Mouse (Mus musculus) forebrain, embryonic 13.5 days (tissue): ENCODE measurements around the gene C2cd4a. TPM values are rescaled to one million over a fixed set of nuclear protein-coding genes. Genes with fewer than 3 reads are reported as not detected.

Source experiments
- ATAC-seq: fragments of 200-750 bp; cut with Nextera tagmentation; 2 replicates; pipeline ENCODE4 v1.8.0; 2017
- H3K27ac ChIP-seq: fragments of 300-500 bp; sonication (generic); 2 replicates; pipeline ENCODE4 v1.5.1; 2015; ENCODE audit warnings: inconsistent platforms, mild to moderate bottlenecking, moderate library complexity
- H3K27me3 ChIP-seq: fragments of 300-500 bp; sonication (generic); 2 replicates; pipeline ENCODE4 v1.6.1; 2015; ENCODE audit warnings: mild to moderate bottlenecking, inconsistent platforms
- H3K36me3 ChIP-seq: fragments of 300-500 bp; sonication (generic); 2 replicates; pipeline ENCODE4 v1.6.1; 2015; ENCODE audit warnings: mild to moderate bottlenecking, inconsistent platforms; ENCODE audit not compliant: poor library complexity, severe bottlenecking
- H3K4me1 ChIP-seq: fragments of 300-500 bp; sonication (generic); 2 replicates; pipeline ENCODE4 v1.6.1; 2015; ENCODE audit warnings: inconsistent platforms
- H3K4me2 ChIP-seq: fragments of 300-500 bp; sonication (generic); 2 replicates; pipeline ENCODE4 v1.6.1; 2015; ENCODE audit warnings: inconsistent platforms, mild to moderate bottlenecking, moderate library complexity
- H3K4me3 ChIP-seq: fragments of 300-500 bp; sonication (generic); 2 replicates; pipeline ENCODE4 v1.5.1; 2015; ENCODE audit warnings: mild to moderate bottlenecking, inconsistent platforms
- H3K9ac ChIP-seq: fragments of 300-500 bp; sonication (generic); 2 replicates; pipeline ENCODE4 v1.6.1; 2015; ENCODE audit warnings: mild to moderate bottlenecking, inconsistent platforms
- H3K9me3 ChIP-seq: fragments of 300-500 bp; sonication (generic); replicated peaks from 2 replicates; pipeline ENCODE4 v1.6.1; 2016; ENCODE audit warnings: inconsistent platforms
- WGBS: fragments of 180-500 bp; shearing (Covaris S2); methylation state at CpG from one replicate; pipeline ENCODE4 v1.1.7; 2015; 5-methylcytosine and 5-hydroxymethylcytosine counted together
- polyA plus RNA-seq: library from polyadenylated mRNA; unstranded; fragments of >200 nt; fragmentation: Nextera tagmentation; extraction: Ambion mirVana; gene quantifications from 2 replicates; pipeline ENCODE4 v1.2.1, GENCODE M21; 2015

C2cd4a gene
- polyA plus RNA-seq, 1 experiment from 2014 or later: not detected

GRCm38 (mm10) chr9:67851150-67851549, 19.0 kb upstream of the C2cd4a start:
- no peak for ATAC-seq
- 76% methylated on average over 4 of the region's 4 CpGs for WGBS
- no peaks in the 10 kb centered on the region for H3K9me3 ChIP-seq
- H3K27ac ChIP-seq: no peak overlapping the region
- H3K9ac ChIP-seq: no peak overlapping the region
- H3K4me2 ChIP-seq: no peak overlapping the region
- peaks cover 11% of the 10 kb centered on the region for H3K36me3 ChIP-seq
- no peaks in the 10 kb centered on the region for H3K4me1 ChIP-seq
- no peaks in the 10 kb centered on the region for H3K27me3 ChIP-seq
- H3K4me3 ChIP-seq: no peak overlapping the region

- no peaks in the 10 kb centered on the region for H3K9me3 ChIP-seq
- ATAC-seq: no peak
- WGBS: 94% methylated on average over 3 of the region's 3 CpGs
- peaks cover 6% of the 10 kb centered on the region for H3K36me3 ChIP-seq
- no peak overlapping the region for H3K9ac ChIP-seq
- no peaks in the 10 kb centered on the region for H3K4me1 ChIP-seq
- H3K4me3 ChIP-seq: no peak overlapping the region
- no peak overlapping the region for H3K4me2 ChIP-seq
- no peaks in the 10 kb centered on the region for H3K27me3 ChIP-seq
- no peak overlapping the region for H3K27ac ChIP-seq
These were observed 17.7 kb upstream of the C2cd4a start for GRCm38 (mm10) chr9:67849846-67850245.

GRCm38 (mm10) chr9:67849397-67849796, 17.3 kb upstream of the C2cd4a start:
- no peak for ATAC-seq
- peaks cover 4% of the 10 kb centered on the region; the same call in 1 of the 2 replicates for H3K36me3 ChIP-seq
- H3K27ac ChIP-seq: no peak overlapping the region
- no peaks in the 10 kb centered on the region for H3K4me1 ChIP-seq
- no peak overlapping the region for H3K4me3 ChIP-seq
- WGBS: 84% methylated on average over 12 of the region's 12 CpGs
- H3K9ac ChIP-seq: no peak overlapping the region
- H3K9me3 ChIP-seq: no peaks in the 10 kb centered on the region
- no peaks in the 10 kb centered on the region for H3K27me3 ChIP-seq
- H3K4me2 ChIP-seq: no peak overlapping the region

DNA sequence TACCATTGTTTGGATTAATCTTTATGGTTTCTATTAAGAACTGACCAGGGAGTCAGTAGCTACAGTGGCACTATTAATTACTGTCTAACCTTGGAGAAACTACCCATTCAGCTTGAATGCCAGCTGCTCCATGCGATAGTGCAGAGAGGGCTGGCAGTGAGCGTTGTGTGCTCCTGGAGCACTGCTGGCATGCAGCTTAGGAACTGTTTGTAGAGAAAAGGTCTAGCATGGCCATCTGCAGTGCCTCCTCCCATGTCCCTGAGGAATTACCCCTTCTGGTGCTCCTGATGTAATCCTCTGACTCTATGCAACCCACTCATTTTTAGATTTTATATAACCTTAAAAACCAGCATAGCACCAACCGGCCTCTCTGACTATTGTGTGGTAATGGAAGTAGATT, 15.5 kb upstream of the C2cd4a start:
- H3K9ac ChIP-seq: no peak overlapping the region
- no peaks in the 10 kb centered on the region for H3K9me3 ChIP-seq
- no peaks in the 10 kb centered on the region for H3K36me3 ChIP-seq
- ATAC-seq: no peak
- no peak overlapping the region for H3K27ac ChIP-seq
- 79% methylated on average over 3 of the region's 3 CpGs for WGBS
- H3K4me1 ChIP-seq: no peaks in the 10 kb centered on the region
- no peak overlapping the region for H3K4me3 ChIP-seq
- no peaks in the 10 kb centered on the region for H3K27me3 ChIP-seq
- no peak overlapping the region for H3K4me2 ChIP-seq

GRCm38 (mm10) chr9:67846089-67846488, 14.0 kb upstream of the C2cd4a start:
- Histone ChIP-seq H3K4me2 (no peak overlapping the region), H3K9me3 (no peaks in the 10 kb centered on the region), H3K4me3 (no peak overlapping the region), H3K27ac (no peak overlapping the region), H3K36me3 (no peaks in the 10 kb centered on the region), H3K4me1 (peaks cover 2% of the 10 kb centered on the region), H3K9ac (no peak overlapping the region), H3K27me3 (no peaks in the 10 kb centered on the region)
- 96% methylated on average over 2 of the region's 2 CpGs for WGBS
- no peak for ATAC-seq

- Histone ChIP-seq H3K4me2 (no peak overlapping the region), H3K4me1 (peaks cover 6% of the 10 kb centered on the region), H3K9me3 (no peaks in the 10 kb centered on the region), H3K9ac (no peak overlapping the region), H3K4me3 (no peak overlapping the region), H3K36me3 (no peaks in the 10 kb centered on the region), H3K27ac (no peak overlapping the region), H3K27me3 (no peaks in the 10 kb centered on the region)
- 87% methylated on average over 5 of the region's 5 CpGs for WGBS
- ATAC-seq: no peak
These were observed 13.5 kb upstream of the C2cd4a start for GRCm38 (mm10) chr9:67845648-67846047.

DNA sequence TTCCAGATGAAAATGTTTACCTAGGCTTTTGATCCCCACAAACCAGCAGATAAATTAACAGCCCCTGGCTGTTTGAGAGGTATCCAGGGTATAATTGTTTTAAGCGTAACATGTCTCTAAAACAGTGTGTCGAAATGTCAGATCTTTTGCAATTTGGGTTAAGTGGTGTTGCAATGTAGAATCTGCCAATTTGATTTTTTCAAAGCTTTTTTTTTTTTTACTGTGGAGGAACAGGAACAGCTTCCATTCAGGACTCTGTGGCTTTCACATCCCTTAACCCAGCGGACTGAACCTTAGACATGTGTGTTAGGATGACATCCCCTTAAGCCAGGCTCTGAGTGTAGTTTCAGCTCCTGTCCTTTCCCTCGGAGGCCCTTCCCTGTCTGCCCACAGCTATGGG, 12.9 kb upstream of the C2cd4a start:
- no peak for ATAC-seq
- Histone ChIP-seq H3K36me3 (no peaks in the 10 kb centered on the region), H3K4me3 (no peak overlapping the region), H3K9me3 (no peaks in the 10 kb centered on the region), H3K9ac (no peak overlapping the region), H3K4me1 (peaks cover 7% of the 10 kb centered on the region), H3K27me3 (no peaks in the 10 kb centered on the region), H3K27ac (no peak overlapping the region), H3K4me2 (no peak overlapping the region)
- 89% methylated on average over 4 of the region's 4 CpGs for WGBS

DNA sequence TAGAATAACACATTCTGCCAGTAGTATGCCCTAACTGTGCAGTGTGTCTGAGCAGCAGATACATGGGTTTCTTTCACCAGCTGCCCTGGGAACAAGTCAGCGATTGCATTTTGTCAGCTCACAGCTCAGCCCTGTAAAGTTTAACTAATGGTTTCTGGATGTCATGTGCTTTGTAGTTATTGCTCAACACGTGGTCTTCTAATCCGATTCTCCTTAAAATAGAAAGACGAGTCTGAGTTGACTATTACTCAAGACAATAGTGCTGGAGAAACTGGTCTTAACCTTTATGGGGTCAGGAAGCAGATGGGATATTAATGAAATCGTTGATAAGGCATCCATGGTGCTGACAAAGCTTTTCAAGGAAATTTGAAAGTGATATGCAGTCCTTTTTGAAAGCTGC, 10.7 kb upstream of the C2cd4a start:
- Histone ChIP-seq H3K4me2 (no peak overlapping the region), H3K4me1 (peaks cover 11% of the 10 kb centered on the region), H3K9ac (no peak overlapping the region), H3K36me3 (no peaks in the 10 kb centered on the region), H3K27ac (no peak overlapping the region), H3K9me3 (no peaks in the 10 kb centered on the region), H3K27me3 (no peaks in the 10 kb centered on the region), H3K4me3 (no peak overlapping the region)
- no peak for ATAC-seq
- 83% methylated on average over 5 of the region's 5 CpGs for WGBS

DNA sequence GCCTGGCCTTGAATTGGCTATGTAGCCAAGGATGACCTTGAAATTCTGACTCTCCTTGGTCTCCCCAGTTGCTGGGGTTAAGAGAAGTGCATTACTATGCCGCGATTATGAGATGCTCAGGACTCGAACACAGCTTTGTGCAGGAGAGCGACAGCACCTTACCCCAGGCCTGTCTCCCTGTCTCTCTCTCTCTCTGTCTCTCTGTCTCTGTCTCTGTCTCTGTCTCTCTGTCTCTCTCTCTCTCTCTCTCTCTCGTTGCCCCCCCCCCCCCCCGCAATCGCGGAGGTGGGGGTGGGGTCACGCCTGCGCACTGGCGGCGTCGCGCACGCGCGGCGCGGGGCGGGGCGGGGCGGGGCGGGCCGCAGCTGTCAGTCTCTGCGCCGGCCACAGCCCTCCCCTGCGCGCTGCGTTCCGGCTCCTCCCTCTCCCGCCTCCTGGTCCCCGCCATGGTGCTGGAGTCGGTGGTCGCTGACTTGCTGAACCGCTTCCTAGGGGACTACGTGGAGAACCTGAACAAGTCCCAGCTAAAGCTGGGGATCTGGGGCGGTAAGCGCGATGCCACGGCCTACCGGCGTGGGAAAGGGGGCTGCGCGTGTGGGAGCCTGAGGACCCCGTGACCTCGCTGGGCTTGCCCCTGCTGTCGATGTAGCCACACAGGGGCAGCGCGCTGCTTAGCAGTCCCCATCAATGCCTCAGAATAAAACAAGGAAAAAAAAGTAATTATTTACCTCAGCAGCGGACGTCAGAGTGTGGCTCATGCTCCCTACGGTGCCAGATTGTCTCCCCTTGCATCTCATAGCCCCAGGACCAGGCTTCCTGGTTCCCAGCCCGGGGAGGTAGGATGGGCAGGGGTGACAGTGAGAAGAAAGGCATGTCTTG, 8.1 kb upstream of the C2cd4a start, which contains the start of gene Vps13c:
Gene Vps13c, plus strand, starts transcription at position 416 of the 879 bp plus-strand sequence.
- no peaks in the 10 kb centered on the region for H3K36me3 ChIP-seq
- peak within 1 kb of the TSS; percentile 80 for H3K4me3 ChIP-seq
- no peaks in the 10 kb centered on the region for H3K9me3 ChIP-seq
- H3K27ac ChIP-seq: peak within 1 kb of the TSS; percentile 74
- no peaks in the 10 kb centered on the region for H3K27me3 ChIP-seq
- peak within 1 kb of the TSS; percentile 80 for H3K9ac ChIP-seq
- under 1% methylated on average over 50 of the region's 53 CpGs for WGBS
- peak; percentile 98 for ATAC-seq
- peaks cover 11% of the 10 kb centered on the region for H3K4me1 ChIP-seq
- peak within 1 kb of the TSS; percentile 78 for H3K4me2 ChIP-seq

DNA sequence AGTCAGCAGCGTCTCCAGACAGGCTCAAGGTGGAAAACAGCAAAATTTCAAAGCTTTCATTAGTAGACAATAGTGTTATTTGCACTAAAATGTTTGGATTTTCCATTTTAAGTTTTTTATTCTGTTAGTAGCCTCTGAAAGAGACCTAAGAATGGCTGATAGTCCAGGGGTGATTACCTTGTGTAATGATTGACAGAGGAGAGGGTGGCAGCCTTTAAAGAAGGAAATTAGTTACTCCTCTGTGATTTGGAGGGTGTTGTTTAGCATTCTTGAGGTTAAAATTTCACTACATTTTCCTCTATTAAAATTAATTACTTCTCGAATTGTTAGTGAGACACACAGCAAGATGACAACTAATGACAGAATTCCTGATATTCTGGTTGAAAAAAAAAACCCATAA, 5.2 kb upstream of the C2cd4a start:
- 89% methylated on average over 2 of the region's 2 CpGs for WGBS
- Histone ChIP-seq H3K9ac (no peak overlapping the region), H3K4me1 (peaks cover 12% of the 10 kb centered on the region), H3K4me3 (no peak overlapping the region), H3K27ac (no peak overlapping the region), H3K36me3 (no peaks in the 10 kb centered on the region), H3K27me3 (peaks cover 19% of the 10 kb centered on the region), H3K9me3 (no peaks in the 10 kb centered on the region), H3K4me2 (no peak overlapping the region)
- no peak for ATAC-seq

- H3K27ac ChIP-seq: no peak overlapping the region
- no peaks in the 10 kb centered on the region for H3K36me3 ChIP-seq
- H3K4me1 ChIP-seq: peaks cover 21% of the 10 kb centered on the region
- no peak overlapping the region for H3K4me3 ChIP-seq
- 87% methylated on average over 5 of the region's 5 CpGs for WGBS
- no peaks in the 10 kb centered on the region for H3K9me3 ChIP-seq
- peaks cover 47% of the 10 kb centered on the region for H3K27me3 ChIP-seq
- ATAC-seq: no peak
- H3K4me2 ChIP-seq: no peak overlapping the region
- no peak overlapping the region for H3K9ac ChIP-seq
These were observed 2.4 kb upstream of the C2cd4a start for GRCm38 (mm10) chr9:67834535-67834934.

DNA sequence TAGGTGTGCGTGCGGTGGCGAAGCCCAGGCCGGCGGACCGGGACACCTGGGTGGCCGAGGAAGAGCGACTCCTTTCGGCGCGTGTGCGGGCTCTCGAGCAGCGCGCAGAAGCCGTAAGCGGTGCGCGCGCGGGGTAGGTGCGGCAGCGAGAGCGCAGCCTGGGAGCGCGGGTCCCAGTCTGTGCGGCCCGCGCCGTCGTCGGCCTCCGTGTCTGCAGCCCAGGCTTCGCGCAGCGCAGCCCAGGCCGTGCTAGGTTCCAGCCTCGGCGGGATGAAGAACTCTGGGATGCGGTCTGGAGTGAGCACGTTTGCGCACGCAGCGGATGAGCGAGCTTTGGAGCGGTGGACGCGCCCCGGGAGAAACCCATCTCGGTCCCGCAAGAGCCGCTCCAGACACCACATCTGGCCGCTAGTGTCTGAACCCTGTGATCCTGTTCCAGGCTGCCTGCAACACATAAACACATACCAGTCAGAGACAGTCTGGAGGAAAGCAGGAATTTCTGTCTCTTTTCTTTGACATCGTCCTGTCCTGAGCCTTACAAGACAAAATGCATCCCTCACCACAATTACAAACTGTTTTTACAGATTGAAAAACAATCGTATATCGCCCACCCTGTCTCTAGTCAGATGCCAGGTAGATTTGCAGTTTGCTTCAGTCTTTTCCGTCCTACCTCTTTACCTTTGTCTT, 628 bp downstream of the C2cd4a start:
- Histone ChIP-seq H3K4me2 (peak overlapping the region; percentile 75), H3K27me3 (peaks cover 59% of the 10 kb centered on the region), H3K9me3 (no peaks in the 10 kb centered on the region), H3K4me3 (peak overlapping the region; percentile 58), H3K36me3 (no peaks in the 10 kb centered on the region), H3K27ac (no peak overlapping the region), H3K9ac (peak overlapping the region; percentile 57), H3K4me1 (peaks cover 21% of the 10 kb centered on the region)
- WGBS: under 1% methylated on average over 53 of the region's 57 CpGs
- ATAC-seq: peak; percentile 79
